Mouse (Mus musculus) olfactory bulb, adult 2 months (tissue): ENCODE data around the gene Adprhl1. TPM values are rescaled to one million over a fixed set of nuclear protein-coding genes. Genes with fewer than 3 reads are reported as not detected.
A peak's percentile ranks its signal among the peaks of the same experiment; 100 is the strongest.

ENCODE experiments used
- H3K27ac ChIP-seq: fragments of 200-500 bp; 2 replicates; pipeline ENCODE4 v1.5.1; 2012; ENCODE audit warnings: low read depth, low read length; ENCODE audit not compliant: insufficient read depth
- H3K4me1 ChIP-seq: fragments of 200-500 bp; 2 replicates; pipeline ENCODE4 v1.6.1; 2012; ENCODE audit warnings: low read length; ENCODE audit not compliant: control insufficient read depth, insufficient read depth
- H3K4me3 ChIP-seq: fragments of 200-500 bp; 2 replicates; pipeline ENCODE4 v1.5.1; 2012; ENCODE audit warnings: mild to moderate bottlenecking, low read depth, low read length, moderate library complexity; ENCODE audit not compliant: insufficient read depth
- CTCF ChIP-seq: fragments of 200-500 bp; IDR thresholded peaks from 2 replicates; pipeline ENCODE4 v1.5.1; 2012; ENCODE audit warnings: low read depth, mild to moderate bottlenecking, low read length, moderate library complexity; ENCODE audit not compliant: insufficient read depth
- POLR2A ChIP-seq: fragments of 200-500 bp; IDR thresholded peaks from 2 replicates; pipeline ENCODE4 v1.6.1; 2012; ENCODE audit warnings: mild to moderate bottlenecking, low read depth, low read length, moderate library complexity; ENCODE audit not compliant: insufficient read depth
- WGBS: fragments of 180-500 bp; shearing (Covaris S2); methylation state at CpG from one replicate; pipeline ENCODE4 v1.1.7; 2018; 5-methylcytosine and 5-hydroxymethylcytosine counted together
- polyA plus RNA-seq: library from polyadenylated mRNA; stranded (reverse); fragments of >200 nt; gene quantifications from 2 replicates; pipeline ENCODE4 v1.2.4, GENCODE M21; 2012; ENCODE audit warnings: low replicate concordance; ENCODE audit not compliant: missing spikeins, insufficient read depth, insufficient read length

The Adprhl1 gene
- not detected in 2 replicates for polyA plus RNA-seq

- Histone ChIP-seq H3K4me3 (no peak within 1 kb of the TSS), H3K4me1 (peaks cover 12% of the 10 kb centered on the region), H3K27ac (no peak within 1 kb of the TSS)
- WGBS = 13% methylated on average over 8 of the region's 8 CpGs
- TF ChIP-seq CTCF (peak; percentile 64; the same call in 1 of the 2 replicates), POLR2A (no peak)
These were observed at the start of gene Adprhl1 for GRCm38 (mm10) chr8:13254019-13254418. TSS of gene Adprhl1 (minus strand) at chr8:13254162.

- Histone ChIP-seq H3K4me1 (no peaks in the 10 kb centered on the region), H3K27ac (no peak overlapping the region), H3K4me3 (no peak overlapping the region)
- TF ChIP-seq CTCF (no peak), POLR2A (no peak)
- 92% methylated on average over 7 of the region's 7 CpGs for WGBS
These were observed 47.1 kb upstream of the Adprhl1 start for GRCm38 (mm10) chr8:13301036-13301435.

GRCm38 (mm10) chr8:13299571-13299970 lies 45.6 kb upstream of the Adprhl1 start:
- Histone ChIP-seq H3K4me3 (no peak overlapping the region), H3K27ac (no peak overlapping the region), H3K4me1 (no peaks in the 10 kb centered on the region)
- WGBS = 97% methylated on average over 8 of the region's 8 CpGs
- TF ChIP-seq POLR2A (no peak), CTCF (no peak)

GRCm38 (mm10) chr8:13293677-13294470 lies 39.9 kb upstream of the Adprhl1 start:
- Histone ChIP-seq H3K4me3 (no peak overlapping the region), H3K4me1 (peaks cover 6% of the 10 kb centered on the region; the same call in 1 of the 2 replicates), H3K27ac (no peak overlapping the region)
- 95% methylated on average over 9 of the region's 9 CpGs for WGBS
- TF ChIP-seq CTCF (no peak), POLR2A (no peak)

- 27% methylated on average over 9 of the region's 9 CpGs for WGBS
These were observed 38.4 kb upstream of the Adprhl1 start for GRCm38 (mm10) chr8:13292364-13292763.

GRCm38 (mm10) chr8:13288646-13289045 lies 34.7 kb upstream of the Adprhl1 start:
- TF ChIP-seq POLR2A (no peak), CTCF (no peak)
- Histone ChIP-seq H3K4me3 (peak overlapping the region; percentile 80), H3K4me1 (peaks cover 9% of the 10 kb centered on the region), H3K27ac (no peak overlapping the region)
- 2% methylated on average over 6 of the region's 6 CpGs for WGBS

More at GRCm38 (mm10) chr8:13292364-13292763, 38.4 kb upstream of the Adprhl1 start:
- H3K4me3 ChIP-seq = no peak overlapping the region
- H3K4me1 ChIP-seq = peaks cover 6% of the 10 kb centered on the region; the same call in 1 of the 2 replicates
- no peak overlapping the region for H3K27ac ChIP-seq
- 0 out of 2 replicates have a peak, but pooled peaks have one; percentile 6 for TF ChIP-seq CTCF
- no peak for TF ChIP-seq POLR2A

- Histone ChIP-seq H3K4me3 (peak within 1 kb of the TSS; percentile 80), H3K27ac (peak within 1 kb of the TSS; percentile 95), H3K4me1 (peaks cover 9% of the 10 kb centered on the region)
- TF ChIP-seq POLR2A = peak; percentile 57
- no peak for TF ChIP-seq CTCF
- under 1% methylated on average over 79 of the region's 79 CpGs for WGBS
These were observed 34.0 kb upstream of the Adprhl1 start, which contains the start of the genes Dcun1d2 and Tmco3 for GRCm38 (mm10) chr8:13287692-13288623. TSS of gene Dcun1d2 (minus strand) at chr8:13288131. TSS of gene Tmco3 (plus strand) at chr8:13288190.

- H3K4me3 ChIP-seq = peak overlapping the region; percentile 80
- H3K27ac ChIP-seq = peak overlapping the region; percentile 50
- WGBS = under 1% methylated on average over 34 of the region's 34 CpGs
- peaks cover 9% of the 10 kb centered on the region for H3K4me1 ChIP-seq
- TF ChIP-seq POLR2A = no peak
- TF ChIP-seq CTCF = no peak
These were observed 33.3 kb upstream of the Adprhl1 start for GRCm38 (mm10) chr8:13287304-13287691.
